Mouse (Mus musculus) layer of hippocampus, postnatal 25 days (tissue): ENCODE data around the gene Rxra. TPM values are rescaled to one million over a fixed set of nuclear protein-coding genes. Genes with fewer than 3 reads are reported as not detected.

Experiments
- DNase-seq, 2 experiments: peaks; one replicate each; pipeline ENCODE4 v3.0.0; 2022; ENCODE audit warnings: mixed read lengths in 2 of 2, low spot score in 1 of 2; ENCODE audit errors: extremely low spot score in 1 of 2
- total RNA-seq, 2 experiments: library from RNA; stranded (reverse); gene quantifications; 2 replicates each; pipeline ENCODE4 v1.2.3; 2021

Rxra gene
- total RNA-seq, 2 experiments from 2014 or later = 22.2 to 29.1 TPM

GRCm38 (mm10) chr2:27666719-27667118 lies 9.5 kb upstream of the Rxra start:
- no peak for DNase-seq

GRCm38 (mm10) chr2:27667677-27668076 lies 8.6 kb upstream of the Rxra start:
- DNase-seq = no peak

- no peak for DNase-seq
Measured at GRCm38 (mm10) chr2:27670746-27671145, 5.5 kb upstream of the Rxra start.

- no peak for DNase-seq
Measured at GRCm38 (mm10) chr2:27671633-27672091, 4.6 kb upstream of the Rxra start.

DNA sequence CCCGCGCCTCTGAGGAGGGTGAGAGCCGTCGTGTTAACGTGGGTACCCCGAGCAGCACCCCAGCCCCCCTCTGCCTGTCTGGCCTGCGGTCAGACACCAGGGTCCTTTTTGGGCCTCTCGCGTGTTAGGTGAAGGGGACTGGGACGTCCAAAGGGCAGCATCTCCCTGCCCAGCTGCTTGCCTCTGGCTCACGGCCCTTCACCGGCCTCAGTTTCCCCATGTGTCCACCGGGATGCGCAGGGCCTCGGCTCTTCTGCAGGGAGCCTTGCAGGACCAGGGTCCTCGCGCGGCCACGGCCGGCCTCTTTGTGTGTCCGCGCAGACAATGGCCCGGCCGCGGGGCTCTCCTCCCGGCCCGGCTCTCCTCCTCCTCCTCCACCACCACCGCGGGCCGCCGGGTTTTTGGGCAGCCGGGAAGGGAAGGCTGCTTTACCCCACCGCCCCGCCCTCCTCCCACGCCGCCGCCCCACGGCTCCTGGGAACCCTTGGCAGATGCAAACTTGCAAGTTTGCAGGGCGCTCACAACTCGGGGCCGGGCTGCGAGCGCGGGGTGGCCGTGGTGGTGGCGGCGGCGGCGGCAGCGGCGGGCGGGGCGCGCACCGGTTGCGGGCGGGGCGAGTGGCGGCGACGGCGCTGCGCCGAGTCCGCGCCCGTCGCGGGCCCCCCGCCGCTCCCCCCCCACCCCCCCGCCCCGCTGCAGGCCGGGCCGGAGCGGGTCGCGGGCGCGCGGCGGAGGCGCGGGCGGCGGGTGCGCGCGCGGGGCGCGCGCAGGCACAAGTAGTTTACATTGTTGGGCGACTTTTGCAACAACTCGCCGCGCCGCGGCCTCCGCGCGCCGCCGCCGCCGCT lies 462 bp downstream of the Rxra start:
- DNase-seq = peak; percentile 32 to 57

DNA sequence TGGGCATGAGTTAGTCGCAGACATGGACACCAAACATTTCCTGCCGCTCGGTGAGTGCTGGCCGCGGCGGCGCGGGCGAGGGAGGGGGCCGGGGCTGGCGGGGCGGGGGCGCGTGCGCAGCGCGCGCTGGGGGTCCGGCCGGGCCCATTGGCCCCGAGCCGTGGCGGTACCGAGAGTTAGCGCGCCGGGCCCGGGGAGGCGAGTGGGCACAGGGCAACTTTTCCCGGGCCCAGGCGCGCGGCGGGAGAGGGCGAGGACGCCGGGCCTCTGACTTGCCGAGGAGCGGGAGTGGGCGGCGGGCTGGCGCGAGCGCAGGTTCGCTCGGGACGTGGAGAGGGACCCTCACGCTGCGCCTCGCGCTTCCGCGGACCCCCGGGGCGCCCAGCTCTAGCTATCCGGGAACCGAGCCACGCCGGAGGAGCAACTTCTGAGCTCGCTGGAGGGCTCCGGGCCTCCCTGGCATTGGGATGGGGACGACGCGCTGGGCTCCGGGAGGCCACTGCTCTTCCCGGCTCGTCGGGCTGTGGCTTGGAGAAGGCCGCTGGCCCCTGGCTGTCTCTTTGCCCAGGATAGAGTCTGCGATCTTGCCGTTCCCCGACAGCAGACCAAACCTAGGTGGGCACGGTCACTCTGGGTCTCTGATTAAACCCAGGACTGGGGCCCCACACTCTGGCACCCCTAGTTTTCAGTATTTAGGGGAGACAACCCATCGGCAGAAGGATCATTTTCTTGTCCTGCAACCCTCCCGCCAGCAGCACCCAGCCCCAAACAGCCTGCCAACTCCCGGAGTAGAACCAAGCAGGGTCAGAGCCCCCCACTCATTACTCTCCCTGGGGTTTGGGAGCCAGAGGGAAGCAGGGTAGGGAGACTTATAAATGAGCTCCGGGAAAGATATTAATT lies 1.4 kb downstream of the Rxra start:
- DNase-seq = peak in 1 of 2 experiments; percentile 33

DNA sequence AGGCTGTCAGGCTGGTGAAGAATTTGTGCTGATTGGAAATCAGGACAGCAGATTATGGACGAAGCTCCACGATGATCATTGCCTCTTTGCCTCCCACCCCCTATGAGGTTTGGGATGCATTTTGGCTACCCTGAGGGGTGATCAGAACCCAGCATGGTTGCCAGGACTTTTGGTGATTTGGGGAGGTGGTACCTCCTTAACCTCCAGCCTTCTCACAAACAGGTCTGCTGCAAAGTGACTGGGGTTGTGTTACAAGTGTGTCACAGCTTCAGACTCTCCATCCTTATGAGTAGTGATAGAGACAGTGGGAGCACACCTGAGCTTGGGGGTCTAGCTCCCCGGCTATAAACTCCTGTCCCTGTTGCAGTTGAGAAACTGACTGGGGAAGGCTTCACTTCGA lies 2.1 kb downstream of the Rxra start:
- DNase-seq = no peak

DNA sequence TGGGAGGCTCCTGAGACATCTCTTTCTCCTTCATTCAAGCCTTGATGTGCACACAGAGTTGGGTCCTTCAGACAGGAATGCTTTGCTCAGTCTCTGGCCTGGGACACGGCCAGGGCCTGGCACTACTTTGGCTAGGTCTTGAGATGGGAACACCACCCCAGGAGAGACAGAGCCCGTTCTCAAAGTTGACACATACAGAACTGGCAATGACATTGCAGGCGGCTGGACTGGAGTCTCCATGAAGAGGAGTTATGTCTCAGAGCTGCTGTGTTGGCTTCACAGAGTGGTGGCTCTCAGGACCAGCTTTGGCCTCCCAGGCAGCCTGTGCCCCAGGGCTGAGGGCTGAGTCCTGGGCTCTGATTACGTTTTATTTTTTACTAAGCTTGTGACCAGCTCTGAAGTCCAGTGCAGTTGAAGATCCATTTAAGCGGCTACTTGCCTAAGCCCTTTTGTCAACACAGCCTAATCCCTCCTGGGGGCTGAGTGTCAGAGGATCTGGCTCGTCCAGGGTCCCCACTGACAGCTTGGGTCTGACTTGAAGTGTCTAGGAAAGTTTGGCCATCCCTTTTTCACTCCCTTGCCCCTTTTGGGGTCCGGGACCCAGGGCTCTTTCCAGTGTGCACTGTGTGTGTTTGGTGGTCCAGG lies 2.7 kb downstream of the Rxra start:
- DNase-seq = no peak

- no peak for DNase-seq
Measured at GRCm38 (mm10) chr2:27679621-27680025, 3.4 kb downstream of the Rxra start.

GRCm38 (mm10) chr2:27680058-27680457 lies 3.8 kb downstream of the Rxra start:
- DNase-seq = no peak

DNA sequence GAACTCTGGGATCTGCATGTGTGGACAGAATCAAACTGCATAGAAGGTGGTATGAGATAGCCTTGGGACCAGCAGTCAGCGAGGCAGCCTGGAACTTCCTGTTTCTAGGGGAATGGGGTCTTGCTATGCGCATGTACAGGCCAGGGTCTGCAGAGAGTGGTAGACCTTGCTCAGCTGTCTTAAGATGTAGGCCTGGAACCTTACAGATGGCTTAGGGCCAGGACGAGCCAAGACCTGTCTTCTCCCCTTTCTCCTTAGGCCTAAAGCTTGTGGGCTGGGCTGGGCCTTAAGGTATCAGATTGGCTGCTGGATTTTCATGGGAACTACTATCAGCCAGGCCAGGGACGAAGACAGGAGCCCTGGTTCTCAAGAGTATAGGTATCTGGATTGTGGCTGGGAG lies 4.4 kb downstream of the Rxra start:
- no peak for DNase-seq

DNA sequence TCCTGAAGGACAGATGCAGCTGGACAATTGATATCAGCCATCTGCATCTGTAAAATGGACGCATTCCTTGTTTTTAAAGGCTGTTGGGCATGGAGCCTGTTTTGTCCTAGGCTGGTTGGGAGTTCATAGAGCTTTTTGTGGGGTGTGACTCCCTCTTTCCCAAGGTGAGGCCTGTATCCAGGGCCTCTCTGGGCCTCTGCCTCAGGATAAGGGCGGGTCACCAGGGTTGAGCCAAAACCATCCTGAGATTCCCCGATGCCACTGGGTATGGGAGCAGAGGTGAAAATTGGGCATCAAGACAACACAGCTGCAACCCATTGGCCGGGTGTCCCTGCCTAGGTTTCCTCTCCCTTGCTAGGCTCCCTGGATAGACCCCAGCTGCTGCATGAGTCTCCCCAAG lies 5.2 kb downstream of the Rxra start:
- no peak for DNase-seq

GRCm38 (mm10) chr2:27682096-27682495 lies 5.9 kb downstream of the Rxra start:
- DNase-seq = no peak

DNA sequence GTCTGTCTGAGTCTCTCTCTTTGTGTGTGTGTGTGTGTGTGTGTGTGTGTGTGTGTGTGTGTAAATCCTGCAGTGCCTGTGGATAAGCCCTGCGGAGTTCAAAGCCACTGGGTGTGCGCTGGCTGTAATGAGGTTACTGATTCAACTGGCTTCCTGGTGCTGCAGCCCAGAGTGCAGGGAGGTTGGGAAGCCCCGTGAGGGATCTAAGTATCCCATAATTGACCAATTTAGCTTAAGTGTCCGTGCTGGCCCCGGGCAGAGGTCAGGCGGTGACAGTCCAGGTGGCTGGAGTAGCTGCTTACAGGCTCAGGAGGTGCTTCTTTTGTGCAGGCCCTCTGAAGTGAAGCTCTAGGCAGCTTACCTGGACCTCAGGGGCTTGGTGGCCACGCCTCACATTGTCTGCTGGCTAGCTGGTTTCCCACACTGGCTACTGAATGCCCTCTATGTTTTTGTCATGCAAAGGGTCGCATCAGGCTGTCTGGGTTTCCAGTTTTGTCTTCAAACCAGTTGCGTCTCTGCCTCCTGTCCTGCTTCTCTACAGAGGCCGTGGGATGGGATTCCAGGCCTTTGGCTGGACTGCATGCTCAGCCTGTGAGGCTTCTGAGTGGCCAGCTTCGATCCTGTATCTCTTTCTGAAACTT lies 7.9 kb downstream of the Rxra start:
- DNase-seq = no peak

DNA sequence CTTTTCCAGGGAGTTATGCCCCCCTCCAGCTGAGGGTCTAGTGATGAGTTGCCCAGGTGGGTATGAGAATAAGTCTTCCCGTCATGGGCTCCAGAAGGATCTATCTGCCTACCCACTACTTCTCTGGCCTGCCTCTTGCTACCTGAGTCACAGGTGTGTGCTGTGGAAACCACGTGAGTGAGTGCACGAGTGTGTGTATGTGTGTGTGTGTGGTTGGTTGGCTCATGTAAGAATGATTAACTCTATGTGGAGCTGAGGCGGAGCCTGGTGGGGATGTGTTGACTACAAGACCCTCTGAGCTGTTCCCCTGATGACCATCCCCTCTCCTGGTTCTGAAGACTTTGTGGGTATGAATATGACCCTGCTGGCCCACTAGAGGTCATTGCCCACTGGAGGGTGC lies 9.7 kb downstream of the Rxra start:
- DNase-seq = no peak

- DNase-seq = no peak
Measured at GRCm38 (mm10) chr2:27686335-27686734, 10.1 kb downstream of the Rxra start.

DNA sequence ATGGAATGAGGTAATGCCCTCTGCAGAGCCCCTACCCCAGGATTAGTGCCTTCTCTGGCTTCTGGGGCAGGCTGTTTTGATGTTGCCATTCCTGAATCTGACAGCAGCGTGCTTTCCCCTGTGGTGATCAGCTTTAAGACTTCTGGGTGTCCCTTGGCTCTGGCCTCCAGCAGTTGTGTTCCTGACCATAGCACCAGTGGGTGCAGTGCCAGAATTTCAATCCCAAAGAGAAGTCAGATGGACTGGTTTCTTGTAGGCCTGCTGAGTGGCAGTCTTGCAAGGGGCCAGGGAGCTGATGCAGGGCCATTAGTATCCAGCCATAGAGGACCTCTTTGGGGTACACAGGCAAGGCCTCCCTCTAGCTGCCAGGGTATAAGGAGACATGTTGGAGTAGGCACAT lies 10.8 kb downstream of the Rxra start:
- no peak for DNase-seq

- no peak for DNase-seq
Measured at GRCm38 (mm10) chr2:27687973-27688372, 11.7 kb downstream of the Rxra start.

GRCm38 (mm10) chr2:27690714-27691113 lies 14.5 kb downstream of the Rxra start:
- no peak for DNase-seq

GRCm38 (mm10) chr2:27691139-27691720 lies 15.0 kb downstream of the Rxra start:
- DNase-seq = no peak
